Mouse (Mus musculus): ENCODE measurements around the gene Olfr281.
"Not testable (repeated sequence)": the region's sequence is repeated elsewhere in the genome, so short reads cannot be mapped to it uniquely, and the experiment has no call there.

Olfr281 gene

GRCm38 (mm10) chr15:98452288-98452687 lies at the start of gene Olfr281:
TSS of gene Olfr281 (plus strand) at chr15:98452588.
- DNase-seq (ENCODE audit: low read depth in 1 of 2, low spot score in 2 of 2) = no peak

- DNase-seq (ENCODE audit: low read depth in 1 of 2, low spot score in 2 of 2) = no peak
Measured at GRCm38 (mm10) chr15:98408406-98409060, 43.9 kb upstream of the Olfr281 start.

GRCm38 (mm10) chr15:98409635-98410034 lies 42.8 kb upstream of the Olfr281 start:
- no peak for DNase-seq (ENCODE audit: low read depth in 1 of 2, low spot score in 2 of 2)

- DNase-seq (ENCODE audit: low read depth in 1 of 2, low spot score in 2 of 2) = no peak
Measured at GRCm38 (mm10) chr15:98410249-98410648, 42.1 kb upstream of the Olfr281 start.

GRCm38 (mm10) chr15:98415996-98416395 lies 36.4 kb upstream of the Olfr281 start:
- no peak for DNase-seq (ENCODE audit: low read depth in 1 of 2, low spot score in 2 of 2)

- not testable (repeated sequence) for DNase-seq (ENCODE audit: low read depth in 1 of 2, low spot score in 2 of 2)
Measured at GRCm38 (mm10) chr15:98416802-98417201, 35.6 kb upstream of the Olfr281 start.

- DNase-seq (ENCODE audit: low read depth in 1 of 2, low spot score in 2 of 2) = not testable (repeated sequence)
Measured at GRCm38 (mm10) chr15:98417285-98417684, 35.1 kb upstream of the Olfr281 start.

- DNase-seq (ENCODE audit: low read depth in 1 of 2, low spot score in 2 of 2) = no peak
Measured at GRCm38 (mm10) chr15:98418096-98418495, 34.3 kb upstream of the Olfr281 start.

- DNase-seq (ENCODE audit: low read depth in 1 of 2, low spot score in 2 of 2) = no peak
Measured at GRCm38 (mm10) chr15:98420897-98421296, 31.5 kb upstream of the Olfr281 start.

- DNase-seq (ENCODE audit: low read depth in 1 of 2, low spot score in 2 of 2) = no peak
Measured at GRCm38 (mm10) chr15:98424326-98424725, 28.1 kb upstream of the Olfr281 start.

- no peak for DNase-seq (ENCODE audit: low read depth in 1 of 2, low spot score in 2 of 2)
Measured at GRCm38 (mm10) chr15:98424753-98425152, 27.6 kb upstream of the Olfr281 start.

GRCm38 (mm10) chr15:98425188-98425587 lies 27.2 kb upstream of the Olfr281 start:
- no peak for DNase-seq (ENCODE audit: low read depth in 1 of 2, low spot score in 2 of 2)

GRCm38 (mm10) chr15:98430925-98431324 lies 21.5 kb upstream of the Olfr281 start, which contains the start of gene Olfr282:
TSS of gene Olfr282 (plus strand) at chr15:98431225.
- not testable (repeated sequence) for DNase-seq (ENCODE audit: low read depth in 1 of 2, low spot score in 2 of 2)

- DNase-seq (ENCODE audit: low read depth in 1 of 2, low spot score in 2 of 2) = no peak
Measured at GRCm38 (mm10) chr15:98444561-98444960, 7.8 kb upstream of the Olfr281 start.

- DNase-seq (ENCODE audit: low read depth in 1 of 2, low spot score in 2 of 2) = no peak
Measured at GRCm38 (mm10) chr15:98448521-98448920, 3.9 kb upstream of the Olfr281 start.

- no peak for DNase-seq (ENCODE audit: low read depth in 1 of 2, low spot score in 2 of 2)
Measured at GRCm38 (mm10) chr15:98469596-98469995, 17.2 kb downstream of the Olfr281 start, which contains the start of gene OR5BS1P. TSS of gene OR5BS1P (plus strand) at chr15:98469896.

- DNase-seq (ENCODE audit: low read depth in 1 of 2, low spot score in 2 of 2) = no peak
Measured at GRCm38 (mm10) chr15:98471539-98471938, 19.2 kb downstream of the Olfr281 start.

GRCm38 (mm10) chr15:98474958-98475357 lies 22.6 kb downstream of the Olfr281 start:
- no peak for DNase-seq (ENCODE audit: low read depth in 1 of 2, low spot score in 2 of 2)

- DNase-seq (ENCODE audit: low read depth in 1 of 2, low spot score in 2 of 2) = peak in 1 of 2 experiments; percentile 27
Measured at GRCm38 (mm10) chr15:98475382-98475781, 23.0 kb downstream of the Olfr281 start.

GRCm38 (mm10) chr15:98476281-98476680 lies 23.9 kb downstream of the Olfr281 start:
- DNase-seq (ENCODE audit: low read depth in 1 of 2, low spot score in 2 of 2) = no peak

- no peak for DNase-seq (ENCODE audit: low read depth in 1 of 2, low spot score in 2 of 2)
Measured at GRCm38 (mm10) chr15:98479568-98480102, 27.2 kb downstream of the Olfr281 start.

- DNase-seq (ENCODE audit: low read depth in 1 of 2, low spot score in 2 of 2) = no peak
Measured at GRCm38 (mm10) chr15:98482701-98483100, 30.3 kb downstream of the Olfr281 start, which contains the start of gene Lalba. TSS of gene Lalba (minus strand) at chr15:98482721.
